Mouse (Mus musculus): ENCODE measurements around the gene Zfp385c. TPM values are rescaled to one million over a fixed set of nuclear protein-coding genes. Genes with fewer than 3 reads are reported as not detected.

Zfp385c gene
- polyA plus RNA-seq, 1 experiment, result not detected

- no peak for TF ChIP-seq GATA1 (IDR thresholded peaks at IDR 0.05; ENCODE audit: low read length)
Observed at GRCm38 (mm10) chr11:100709201-100709810, 17.1 kb upstream of the Zfp385c start.

DNA sequence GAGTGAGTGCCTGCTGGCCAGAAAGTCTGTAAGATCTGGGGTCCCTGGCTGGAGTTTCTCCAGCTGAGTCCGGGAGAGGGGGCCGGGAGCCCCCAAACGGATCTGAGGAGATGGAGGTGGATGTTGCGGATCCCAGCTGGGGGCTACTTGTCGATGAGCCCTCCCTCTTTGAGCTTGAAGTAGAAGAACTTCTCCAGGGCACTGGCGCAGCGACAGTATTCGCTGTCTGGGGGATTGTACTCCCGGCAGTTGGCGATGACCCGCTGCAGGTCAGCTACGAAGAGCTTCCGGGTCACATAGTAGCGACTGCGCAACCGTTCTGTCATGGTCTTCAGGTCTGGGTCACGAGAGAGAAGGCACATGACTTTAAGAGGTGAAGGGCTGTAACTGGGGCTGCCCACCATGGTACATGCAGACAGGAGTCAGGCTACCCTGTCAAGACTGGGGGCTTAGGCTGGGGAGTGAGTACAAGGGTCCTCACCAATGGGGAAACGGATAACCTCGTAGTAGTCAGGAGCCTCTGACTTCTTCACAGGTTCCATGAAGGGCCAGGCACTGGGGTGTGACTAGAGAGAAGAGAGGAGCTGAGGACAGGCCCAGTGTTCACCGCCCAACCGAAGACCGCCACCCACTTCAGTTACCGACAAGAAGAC is 13.0 kb upstream of the Zfp385c start:
- no peak for TF ChIP-seq GATA1 (IDR thresholded peaks at IDR 0.05; ENCODE audit: low read length)

GRCm38 (mm10) chr11:100703851-100704531 is 11.7 kb upstream of the Zfp385c start, which contains the start of gene Dhx58:
TSS of gene Dhx58 (minus strand) at chr11:100704271.
- no peak for TF ChIP-seq GATA1 (IDR thresholded peaks at IDR 0.05; ENCODE audit: low read length)

- no peak for TF ChIP-seq GATA1 (IDR thresholded peaks at IDR 0.05; ENCODE audit: low read length)
Observed at GRCm38 (mm10) chr11:100703366-100703765, 11.1 kb upstream of the Zfp385c start.

GRCm38 (mm10) chr11:100702906-100703305 is 10.7 kb upstream of the Zfp385c start:
- no peak for TF ChIP-seq GATA1 (IDR thresholded peaks at IDR 0.05; ENCODE audit: low read length)

DNA sequence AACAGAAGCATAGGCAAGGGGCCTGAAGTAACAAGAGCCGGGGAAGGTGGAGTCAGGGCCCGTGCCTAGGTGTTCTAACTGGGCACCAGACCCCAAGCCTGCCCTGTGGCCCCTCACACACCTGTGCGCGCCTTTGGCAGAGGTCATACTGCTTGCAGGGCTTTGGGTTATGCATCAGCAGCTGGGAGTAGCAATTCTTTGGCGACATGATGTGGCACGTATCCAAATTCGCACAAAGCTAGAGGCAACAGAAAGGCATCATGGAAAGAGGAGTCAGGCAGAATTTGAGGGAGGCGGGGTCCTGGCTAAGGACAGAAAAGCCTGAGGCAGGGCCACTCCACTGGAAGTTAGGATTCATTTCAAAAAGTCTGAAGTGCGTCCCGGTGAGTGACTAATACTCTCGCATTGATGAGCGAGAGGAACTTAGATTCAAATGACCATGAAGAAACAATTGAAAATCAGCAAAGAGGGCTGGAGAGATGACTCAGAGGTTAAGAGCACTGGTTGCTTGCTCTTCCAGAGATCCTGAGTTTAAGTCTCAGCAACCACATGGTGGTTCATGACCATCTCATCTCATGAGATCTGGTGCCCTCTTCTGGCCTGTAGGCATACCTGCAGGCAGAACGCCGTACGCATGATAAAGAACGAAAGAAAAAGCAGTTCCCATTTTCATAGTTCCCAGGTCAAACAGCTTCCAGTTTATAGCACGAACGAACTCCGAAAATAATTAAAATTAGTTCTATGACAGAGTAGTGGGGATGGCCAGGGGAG is 10.0 kb upstream of the Zfp385c start:
- no peak for TF ChIP-seq GATA1 (IDR thresholded peaks at IDR 0.05; ENCODE audit: low read length)

DNA sequence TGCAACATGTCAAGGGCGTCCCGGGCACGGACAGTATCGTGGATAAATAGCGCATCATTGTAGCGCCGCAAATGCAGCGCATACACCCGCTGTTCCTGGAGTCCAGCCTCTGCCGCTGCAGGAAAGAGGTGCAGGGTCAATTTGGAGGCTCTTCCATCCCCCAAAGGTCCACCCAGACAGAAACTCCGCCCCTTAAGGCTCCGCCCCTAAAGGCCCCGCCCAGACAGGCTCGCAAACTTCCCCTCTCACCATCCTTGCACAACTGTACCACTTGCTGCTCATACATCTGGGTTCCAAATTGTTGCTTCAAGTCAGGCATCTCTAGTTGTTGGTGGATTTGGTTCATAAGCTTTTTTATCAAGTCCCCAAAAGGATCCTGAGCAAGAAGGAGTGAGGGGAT is 9.0 kb upstream of the Zfp385c start:
- TF ChIP-seq GATA1 (IDR thresholded peaks at IDR 0.05; ENCODE audit: low read length), result no peak

DNA sequence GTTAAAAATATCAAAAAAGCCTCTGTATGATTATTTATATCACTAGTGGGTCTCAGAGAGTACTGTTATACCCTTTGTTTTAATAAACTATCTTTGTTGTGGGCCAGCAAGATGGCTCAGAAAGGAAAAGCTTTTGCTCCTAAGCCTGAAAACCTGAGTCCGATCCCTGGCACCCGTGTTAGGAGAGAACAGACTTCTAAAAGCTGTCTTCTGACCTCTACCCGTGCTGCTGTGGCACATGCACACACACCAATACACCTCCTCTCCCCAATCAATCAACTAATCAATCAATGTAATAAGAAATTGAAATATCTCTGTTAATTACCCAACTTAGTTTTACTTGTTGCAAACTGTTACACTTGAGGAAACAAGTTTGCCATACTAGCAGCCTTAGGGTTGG is 8.5 kb upstream of the Zfp385c start:
- TF ChIP-seq GATA1 (IDR thresholded peaks at IDR 0.05; ENCODE audit: low read length), result no peak

DNA sequence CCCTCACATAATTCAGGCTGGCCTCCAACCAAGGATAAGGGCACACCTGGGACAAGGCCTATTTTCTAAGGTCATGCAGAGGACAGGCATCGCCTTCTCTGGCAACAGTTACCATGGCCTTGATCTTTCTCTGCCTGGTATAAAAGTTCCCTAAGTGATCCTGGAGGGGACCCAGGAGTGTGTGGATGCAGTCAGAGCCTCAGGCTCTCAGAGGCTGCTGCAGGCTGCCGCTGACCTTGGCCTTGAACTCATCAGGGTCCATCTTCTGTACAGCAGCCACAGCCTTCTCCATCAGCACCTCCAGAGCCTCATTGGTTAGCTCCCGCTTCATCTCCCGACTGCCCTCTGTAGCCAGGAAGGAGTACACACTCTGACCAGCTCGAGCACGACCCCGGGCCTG is 5.7 kb upstream of the Zfp385c start:
- TF ChIP-seq GATA1 (IDR thresholded peaks at IDR 0.05; ENCODE audit: low read length), result no peak

GRCm38 (mm10) chr11:100694926-100695325 is 2.7 kb upstream of the Zfp385c start:
- no peak for TF ChIP-seq GATA1 (IDR thresholded peaks at IDR 0.05; ENCODE audit: low read length)

- TF ChIP-seq GATA1 (IDR thresholded peaks at IDR 0.05; ENCODE audit: low read length), result no peak
Observed at GRCm38 (mm10) chr11:100693154-100693553, 899 bp upstream of the Zfp385c start.

GRCm38 (mm10) chr11:100690389-100690788 is 1.9 kb downstream of the Zfp385c start:
- TF ChIP-seq GATA1 (IDR thresholded peaks at IDR 0.05; ENCODE audit: low read length), result no peak

GRCm38 (mm10) chr11:100688443-100688842 is 3.8 kb downstream of the Zfp385c start:
- no peak for TF ChIP-seq GATA1 (IDR thresholded peaks at IDR 0.05; ENCODE audit: low read length)

DNA sequence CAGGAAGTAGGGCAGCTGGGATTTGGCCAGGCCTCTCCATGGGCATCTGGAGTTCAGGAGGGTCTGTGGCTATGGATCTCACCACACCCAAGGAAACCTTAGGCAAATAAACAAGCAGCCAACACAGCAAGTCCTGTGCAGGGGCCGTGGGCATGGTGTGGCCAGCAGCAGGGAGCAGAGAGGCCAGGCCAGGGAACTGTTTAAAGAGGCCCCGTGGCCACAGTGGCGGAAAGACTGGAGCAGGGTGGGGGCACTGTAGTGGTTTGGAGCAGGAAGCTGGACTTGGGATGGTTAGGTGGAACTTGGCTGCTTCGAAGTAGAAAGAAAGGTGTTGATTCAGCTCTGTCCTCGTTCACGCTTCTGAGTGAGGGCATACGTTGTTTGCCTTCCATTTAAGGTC is 5.0 kb downstream of the Zfp385c start:
- TF ChIP-seq GATA1 (IDR thresholded peaks at IDR 0.05; ENCODE audit: low read length), result no peak

DNA sequence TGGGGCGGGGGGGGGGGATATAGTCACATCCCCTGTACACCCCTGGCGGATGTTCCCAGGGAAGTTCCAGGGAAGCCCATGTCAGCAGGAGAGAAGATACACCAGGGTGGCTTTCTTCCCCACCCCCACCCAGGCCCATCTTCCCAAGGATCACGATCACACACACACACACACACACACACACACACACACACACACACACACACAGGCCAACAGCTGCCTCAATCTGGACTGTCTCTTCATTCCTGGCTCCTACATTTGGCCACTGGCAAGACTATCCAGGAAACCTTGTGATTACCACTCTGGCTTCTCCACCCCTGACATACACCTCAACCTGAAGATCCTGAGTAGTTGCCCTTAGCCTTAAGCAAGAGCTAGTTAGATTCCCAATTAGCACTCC is 6.9 kb downstream of the Zfp385c start:
- no peak for TF ChIP-seq GATA1 (IDR thresholded peaks at IDR 0.05; ENCODE audit: low read length)

DNA sequence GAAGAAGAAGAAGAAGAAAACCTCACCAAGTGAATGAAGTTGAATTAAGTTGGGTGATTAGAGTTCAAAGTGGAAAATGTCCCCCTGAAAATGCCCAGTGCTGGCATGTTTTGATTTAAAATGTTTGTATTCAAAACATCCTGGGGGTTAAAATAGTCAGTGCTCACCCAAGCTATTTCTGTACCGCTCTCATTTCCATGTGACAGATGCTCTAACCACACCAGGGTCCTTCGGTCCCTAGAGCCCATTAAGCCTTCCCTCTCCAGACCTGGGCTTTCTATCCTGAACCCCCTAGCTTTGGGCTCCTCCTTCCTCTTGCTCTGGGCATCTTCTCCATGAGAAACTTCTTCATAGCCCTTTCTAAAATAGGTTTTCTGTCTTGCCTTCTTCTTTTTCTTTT is 8.2 kb downstream of the Zfp385c start:
- TF ChIP-seq GATA1 (IDR thresholded peaks at IDR 0.05; ENCODE audit: low read length), result no peak

Measured in G1E-ER4 (cell line).